Mouse (Mus musculus): ENCODE measurements around the gene Lrp2. TPM values are rescaled to one million over a fixed set of nuclear protein-coding genes. Genes with fewer than 3 reads are reported as not detected.
A peak's percentile ranks its signal among the peaks of the same experiment; 100 is the strongest.

The Lrp2 gene
- total and polyA plus RNA-seq, 3 experiments: under 0.01 to 0.07 (median 0.01) TPM

GRCm38 (mm10) chr2:69619286-69619685 lies 33.4 kb upstream of the Lrp2 start:
- in situ Hi-C loops (cut with MboI; ENCODE audit: low pct_ligation_motif_present, low pct_unique_long_range_greater_than_20kb, low sequenced_read_pairs) (no loop called here), dilution Hi-C loops (cut with MboI; ENCODE audit: extremely low pct_ligation_motif_present, extremely low pct_unique_long_range_greater_than_20kb, low sequenced_read_pairs) (no loop called here)
- Histone ChIP-seq H3K27me3 (replicated peaks) (peaks cover under 1% of the 10 kb centered on the region), H3K4me2 (ENCODE audit: insufficient read depth, low read depth, poor library complexity, severe bottlenecking) (peak overlapping the region; percentile 42; the same call in 1 of the 2 replicates), H3K9ac (ENCODE audit: insufficient read depth, low read depth) (no peak overlapping the region), H3K79me2 (replicated peaks; ENCODE audit: control insufficient read depth, extremely low read depth, insufficient read depth, poor library complexity, severe bottlenecking) (no peaks in the 10 kb centered on the region), H3K36me3 (replicated peaks in 1 of 2; ENCODE audit: control insufficient read depth in 1 of 2, insufficient read depth in 1 of 2, low read length in 1 of 2) (no peaks in the 10 kb centered on the region), H3K27ac (ENCODE audit: insufficient read depth, low read depth) (no peak overlapping the region), H3K4me1 (ENCODE audit: control insufficient read depth in 1 of 2, insufficient read depth in 2 of 2) (peaks cover 12 to 18% of the 10 kb centered on the region in 2 experiments), H3K9me3 (replicated peaks; ENCODE audit: low read length) (no peaks in the 10 kb centered on the region), H3K4me3 (replicated peaks in 1 of 3; ENCODE audit: low read depth in 2 of 3, low read length in 2 of 3, poor library complexity in 1 of 3) (no peak overlapping the region)
- TF ChIP-seq RAD21 (IDR thresholded peaks at IDR 0.05; ENCODE audit: low read depth, low read length) (peak; percentile 69), SMC3 (IDR thresholded peaks at IDR 0.05; ENCODE audit: low read depth, low read length) (peak; percentile 25), TBP (conservative IDR thresholded peaks at IDR 0.05; ENCODE audit: low read depth, low read length) (no peak), CTCF (conservative IDR thresholded peaks at IDR 0.05 in 1 of 2, IDR thresholded peaks at IDR 0.05 in 1 of 2; ENCODE audit: low read depth in 2 of 2, low read length in 2 of 2) (peak in 1 of 2 experiments; percentile 61; a peak in 2 of 4 replicates)
- DNase-seq (ENCODE audit: extremely low read depth): no peak

- H3K4me2 ChIP-seq (ENCODE audit: insufficient read depth, low read depth, poor library complexity, severe bottlenecking): no peak overlapping the region
- DNase-seq (ENCODE audit: extremely low read depth): no peak
- no peaks in the 10 kb centered on the region for H3K27me3 ChIP-seq (replicated peaks)
- in situ Hi-C loops (cut with MboI; ENCODE audit: low pct_ligation_motif_present, low pct_unique_long_range_greater_than_20kb, low sequenced_read_pairs) (no loop called here), dilution Hi-C loops (cut with MboI; ENCODE audit: extremely low pct_ligation_motif_present, extremely low pct_unique_long_range_greater_than_20kb, low sequenced_read_pairs) (no loop called here)
- no peak for TF ChIP-seq JUND (conservative IDR thresholded peaks at IDR 0.05; ENCODE audit: low read depth, low read length)
- no peak for TF ChIP-seq TBP (conservative IDR thresholded peaks at IDR 0.05; ENCODE audit: low read depth, low read length)
- no peak for TF ChIP-seq USF1 (IDR thresholded peaks at IDR 0.05; ENCODE audit: low read depth, low read length)
- TF ChIP-seq EP300 (IDR thresholded peaks at IDR 0.05; ENCODE audit: low read length): no peak
- TF ChIP-seq TCF12 (IDR thresholded peaks at IDR 0.05; ENCODE audit: low read depth, low read length): no peak
- TF ChIP-seq PAX5 (IDR thresholded peaks at IDR 0.05; ENCODE audit: low read length): no peak
- TF ChIP-seq RCOR1 (conservative IDR thresholded peaks at IDR 0.05; ENCODE audit: low read depth, low read length): no peak
- no peak for TF ChIP-seq SMC3 (IDR thresholded peaks at IDR 0.05; ENCODE audit: low read depth, low read length)
- TF ChIP-seq GABPA (IDR thresholded peaks at IDR 0.05; ENCODE audit: insufficient replicate concordance, low read depth, low read length): no peak
- no peak for TF ChIP-seq MAZ (IDR thresholded peaks at IDR 0.05; ENCODE audit: low read depth, low read length)
- no peak for TF ChIP-seq NRF1 (IDR thresholded peaks at IDR 0.05; ENCODE audit: low read depth, low read length)
- TF ChIP-seq POLR2A (IDR thresholded peaks at IDR 0.05; ENCODE audit: low read depth, low read length): no peak
- no peak for TF ChIP-seq NELFE (IDR thresholded peaks at IDR 0.05; ENCODE audit: low read depth, low read length)
- no peak for TF ChIP-seq ZC3H11A (IDR thresholded peaks at IDR 0.05; ENCODE audit: low read depth, low read length)
- TF ChIP-seq KAT2A (IDR thresholded peaks at IDR 0.05; ENCODE audit: insufficient replicate concordance, low read length): no peak
- H3K79me2 ChIP-seq (replicated peaks; ENCODE audit: control insufficient read depth, extremely low read depth, insufficient read depth, poor library complexity, severe bottlenecking): no peaks in the 10 kb centered on the region
- H3K4me3 ChIP-seq (replicated peaks in 1 of 3; ENCODE audit: low read depth in 2 of 3, low read length in 2 of 3, poor library complexity in 1 of 3): no peak overlapping the region
- no peak overlapping the region for H3K9ac ChIP-seq (ENCODE audit: insufficient read depth, low read depth)
- peaks cover 12 to 18% of the 10 kb centered on the region in 2 experiments for H3K4me1 ChIP-seq (ENCODE audit: control insufficient read depth in 1 of 2, insufficient read depth in 2 of 2)
- H3K36me3 ChIP-seq (replicated peaks in 1 of 2; ENCODE audit: control insufficient read depth in 1 of 2, insufficient read depth in 1 of 2, low read length in 1 of 2): no peaks in the 10 kb centered on the region
- H3K9me3 ChIP-seq (replicated peaks; ENCODE audit: low read length): no peaks in the 10 kb centered on the region
- H3K27ac ChIP-seq (ENCODE audit: insufficient read depth, low read depth): no peak overlapping the region
Observed at GRCm38 (mm10) chr2:69618336-69618735, 32.5 kb upstream of the Lrp2 start.
